Mouse (Mus musculus): ENCODE measurements around the gene Fbxl3. TPM values are rescaled to one million over a fixed set of nuclear protein-coding genes. Genes with fewer than 3 reads are reported as not detected.
A peak's percentile ranks its signal among the peaks of the same experiment; 100 is the strongest.

Gene Fbxl3
- 10 to 100 TPM; 45.2 to 47.0 TPM for total RNA-seq (2021)
- long read RNA-seq, experiment 1, full-length matches to known transcripts: 8 of 52 reads
- long read RNA-seq, experiment 1, partial matches to known transcripts: 0 of 52 reads
- long read RNA-seq, experiment 1, other reads (novel, unspliced or antisense): 44 of 52 reads
- long read RNA-seq, experiment 2, full-length matches to known transcripts: 14 of 86 reads
- long read RNA-seq, experiment 2, partial matches to known transcripts: 0 of 86 reads
- long read RNA-seq, experiment 2, other reads (novel, unspliced or antisense): 72 of 86 reads

DNA sequence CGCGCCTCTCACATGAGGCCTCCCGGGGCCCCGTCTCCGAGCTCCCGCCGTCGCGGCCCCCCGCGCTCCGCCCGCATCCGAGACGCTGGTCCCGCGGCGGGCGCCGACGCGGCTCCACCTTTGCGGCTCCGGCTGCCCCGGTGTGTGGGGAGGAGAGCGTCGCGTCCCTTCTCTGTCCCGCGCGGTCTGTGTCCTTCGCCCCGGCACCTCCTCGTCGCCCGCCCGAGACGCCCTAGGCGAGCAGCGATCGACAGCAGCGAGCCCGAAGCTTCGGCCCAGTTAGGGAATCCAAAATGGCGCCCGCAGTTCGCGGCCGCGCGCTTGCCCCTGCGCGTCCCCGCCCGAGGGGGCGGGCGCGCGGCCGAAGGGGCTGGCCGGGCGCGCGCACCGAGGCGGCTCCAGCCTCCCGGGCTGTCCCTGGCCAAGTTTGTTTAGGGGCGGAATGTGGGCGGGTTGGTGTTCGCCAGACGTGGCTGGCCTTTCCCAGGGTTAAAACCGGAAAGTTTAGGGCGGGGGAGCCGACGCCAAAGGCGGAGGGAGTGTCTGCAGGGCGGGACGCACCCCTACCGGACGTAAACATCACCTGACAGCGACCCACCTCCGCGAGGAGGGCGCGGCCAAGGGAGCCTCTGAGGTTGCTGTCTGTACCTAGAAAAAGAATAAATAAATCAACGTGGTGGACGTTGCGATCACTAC is at the start of gene Fbxl3:
TSS of gene Fbxl3 (minus strand) at position 329 of the 696 bp plus-strand sequence.
- intact Hi-C loops (cut with DNase I): no loop called here
- peak; percentile 85 to 95 for DNase-seq

- peak in 1 of 2 experiments; percentile 4 for DNase-seq
- intact Hi-C loops (cut with DNase I): no loop called here
These were observed 32.6 kb upstream of the Fbxl3 start for GRCm38 (mm10) chr14:103131991-103132390.

- intact Hi-C loops (cut with DNase I): loop anchor here (10.0 kb wide), 1 partner anchor 69 kb away; no protein-coding TSS in a partner anchor
- DNase-seq: no peak
These were observed 26.4 kb upstream of the Fbxl3 start for GRCm38 (mm10) chr14:103125756-103126155.

- intact Hi-C loops (cut with DNase I): no loop called here
- no peak for DNase-seq
These were observed 15.8 kb upstream of the Fbxl3 start for GRCm38 (mm10) chr14:103114994-103115670.

- DNase-seq: no peak
- intact Hi-C loops (cut with DNase I): no loop called here
These were observed 13.4 kb upstream of the Fbxl3 start for GRCm38 (mm10) chr14:103112606-103113363.

DNA sequence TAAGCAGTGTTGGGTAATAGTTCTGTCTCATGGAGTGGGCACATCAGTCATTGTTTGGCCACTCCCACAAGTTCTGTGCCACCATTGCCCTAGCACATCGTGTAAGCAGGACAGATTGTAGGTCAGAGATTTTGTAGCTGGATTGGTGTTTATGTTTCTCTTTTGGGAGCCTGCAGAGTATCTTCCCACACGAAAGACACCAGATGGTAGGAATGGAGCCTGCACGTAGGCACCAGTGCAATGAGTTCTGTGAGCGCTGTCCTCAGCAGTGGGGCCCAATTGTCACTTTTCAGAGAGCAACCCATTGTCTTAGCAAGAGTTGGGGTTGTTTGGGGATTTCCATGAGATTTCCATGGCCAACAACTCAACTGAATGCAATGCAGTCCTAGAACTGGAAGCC is 10.6 kb upstream of the Fbxl3 start:
- intact Hi-C loops (cut with DNase I): no loop called here
- DNase-seq: no peak

GRCm38 (mm10) chr14:103106301-103106700 is 6.9 kb upstream of the Fbxl3 start:
- intact Hi-C loops (cut with DNase I): no loop called here
- no peak for DNase-seq

DNA sequence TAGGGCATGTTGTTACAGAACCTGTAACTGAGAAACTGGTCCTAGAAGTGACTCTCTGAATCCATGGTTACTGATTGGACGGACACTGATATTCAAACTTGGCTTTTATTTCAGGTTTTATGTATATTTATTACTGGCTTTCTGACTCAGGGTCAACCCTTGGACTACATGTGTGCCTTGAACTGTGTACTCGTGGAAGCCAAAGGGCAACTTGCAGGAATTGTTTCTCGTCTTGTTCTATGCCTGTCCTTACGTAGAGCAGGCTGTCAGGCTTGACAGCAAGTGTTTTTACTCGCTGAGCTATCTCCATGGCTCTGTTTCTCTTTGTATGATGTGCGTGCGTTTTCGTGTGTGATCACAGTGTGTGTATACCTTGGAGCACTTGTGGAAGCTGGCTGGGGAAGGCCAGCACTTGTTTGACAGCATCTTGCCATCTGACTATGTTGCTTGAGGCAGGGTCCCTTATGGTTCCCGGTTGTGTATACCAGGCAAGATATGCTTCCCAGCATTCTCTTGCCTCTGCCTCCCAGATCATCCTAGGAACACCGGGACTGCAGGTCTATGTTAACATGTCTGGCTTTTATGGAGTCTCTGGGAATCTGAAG is 3.5 kb upstream of the Fbxl3 start:
- intact Hi-C loops (cut with DNase I): no loop called here

DNA sequence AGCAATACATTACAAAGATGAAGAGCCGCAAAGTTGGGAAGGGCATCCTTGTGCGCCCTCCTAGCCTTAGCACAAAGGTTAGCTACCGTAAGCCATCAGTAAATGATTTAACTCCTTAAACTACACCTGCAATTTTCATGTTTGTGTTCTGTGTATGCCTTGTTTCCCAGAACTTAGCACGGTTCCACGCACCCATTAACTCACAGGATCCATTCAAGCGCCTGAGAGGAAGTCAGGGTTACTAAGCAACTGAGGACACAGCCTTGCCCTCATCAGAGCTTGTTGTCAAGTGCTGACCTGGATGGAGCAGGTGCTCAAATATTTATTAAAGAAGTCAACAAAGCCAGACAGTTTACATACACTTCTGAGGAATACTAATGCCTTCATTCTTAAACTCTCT is 2.9 kb upstream of the Fbxl3 start:
- intact Hi-C loops (cut with DNase I): no loop called here
- DNase-seq: no peak

More for the DNA sequence above, 3.5 kb upstream of the Fbxl3 start:
- DNase-seq: no peak

- no peak for DNase-seq
- intact Hi-C loops (cut with DNase I): no loop called here
These were observed 1.8 kb upstream of the Fbxl3 start for GRCm38 (mm10) chr14:103101171-103101570.

GRCm38 (mm10) chr14:103100296-103100695 is 930 bp upstream of the Fbxl3 start:
- intact Hi-C loops (cut with DNase I): no loop called here

GRCm38 (mm10) chr14:103098587-103099235 is 655 bp downstream of the Fbxl3 start:
- intact Hi-C loops (cut with DNase I): no loop called here
- DNase-seq: peak; percentile 79 to 88

More at GRCm38 (mm10) chr14:103100296-103100695, 930 bp upstream of the Fbxl3 start:
- DNase-seq: no peak

DNA sequence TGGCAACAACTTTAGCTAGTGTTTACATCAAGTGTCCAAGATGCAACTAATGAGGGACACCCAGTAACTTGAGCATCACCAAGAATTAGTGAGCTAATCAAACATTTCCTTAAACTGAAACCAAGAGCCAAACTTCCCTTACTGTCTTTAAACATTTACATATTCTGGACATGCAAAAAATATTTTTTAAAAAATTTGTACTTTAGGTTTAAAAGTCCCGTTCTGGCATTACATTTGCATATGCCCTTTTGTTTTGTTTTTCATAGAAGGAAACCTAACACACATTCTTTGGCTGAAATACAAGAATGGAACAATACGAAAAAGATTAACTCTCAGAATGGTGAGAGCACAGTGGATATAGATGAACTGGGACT is 1.2 kb downstream of the Fbxl3 start:
- intact Hi-C loops (cut with DNase I): no loop called here
- DNase-seq: no peak

DNA sequence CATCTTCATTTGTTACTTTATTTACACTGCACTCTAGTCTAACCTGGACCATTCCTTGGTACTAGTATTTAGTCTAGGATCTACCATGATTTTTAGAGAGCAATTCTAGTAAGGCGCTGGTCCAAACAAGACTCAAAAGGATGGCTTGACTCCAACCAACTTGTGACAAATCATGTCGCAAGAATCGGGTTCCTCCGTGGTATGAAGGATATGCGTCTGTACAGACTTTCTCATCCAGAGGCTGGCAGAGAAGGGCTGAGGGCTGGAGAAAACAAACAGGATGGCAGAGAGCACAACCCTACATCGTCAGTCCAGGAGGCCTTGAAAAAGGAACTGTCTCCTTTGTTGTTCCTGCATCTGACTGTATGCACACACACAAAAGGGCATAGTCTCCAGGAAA is 2.7 kb downstream of the Fbxl3 start:
- intact Hi-C loops (cut with DNase I): no loop called here
- no peak for DNase-seq

- intact Hi-C loops (cut with DNase I): loop anchor here (2.0 kb wide), 1 partner anchor 43 kb away; no protein-coding TSS in a partner anchor
- DNase-seq: no peak
These were observed 3.5 kb downstream of the Fbxl3 start for GRCm38 (mm10) chr14:103095826-103096225.

DNA sequence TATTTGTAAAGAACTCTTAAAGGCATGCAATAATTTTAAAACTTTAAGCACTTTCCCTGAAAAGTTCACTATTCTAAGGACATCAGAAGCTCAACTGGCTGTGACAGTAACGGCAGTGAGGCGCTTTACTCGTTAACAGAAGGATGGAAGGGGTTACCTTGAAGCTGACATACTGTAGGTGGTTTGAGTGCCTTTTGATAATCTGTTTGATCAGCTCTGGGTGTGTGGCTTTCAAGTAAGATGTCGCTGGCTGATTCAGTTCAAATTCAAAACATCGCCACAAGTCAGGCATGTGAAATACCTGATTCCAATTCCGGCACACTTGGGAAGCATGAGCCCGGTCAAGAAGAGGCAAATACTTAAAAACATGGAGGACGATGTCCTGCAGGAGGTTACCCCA is 4.3 kb downstream of the Fbxl3 start:
- intact Hi-C loops (cut with DNase I): loop anchor here (2.0 kb wide), 1 partner anchor 44 kb away; no protein-coding TSS in a partner anchor
- DNase-seq: no peak

GRCm38 (mm10) chr14:103093670-103094069 is 5.7 kb downstream of the Fbxl3 start:
- DNase-seq: no peak
- intact Hi-C loops (cut with DNase I): loop anchor here (2.0 kb wide), 1 partner anchor 45 kb away; no protein-coding TSS in a partner anchor

- DNase-seq: no peak
- intact Hi-C loops (cut with DNase I): no loop called here
These were observed 6.1 kb downstream of the Fbxl3 start for GRCm38 (mm10) chr14:103093236-103093635.

- intact Hi-C loops (cut with DNase I): no loop called here
- no peak for DNase-seq
These were observed 10.7 kb downstream of the Fbxl3 start for GRCm38 (mm10) chr14:103088624-103089023.

GRCm38 (mm10) chr14:103087846-103088245 is 11.5 kb downstream of the Fbxl3 start:
- intact Hi-C loops (cut with DNase I): no loop called here
- no peak for DNase-seq

All from gastrocnemius, postnatal 36 days (tissue).